Mouse (Mus musculus) lung, embryonic 14.5 days (tissue): ENCODE data around the gene Orai3. TPM values are rescaled to one million over a fixed set of nuclear protein-coding genes. Genes with fewer than 3 reads are reported as not detected.
A peak's percentile ranks its signal among the peaks of the same experiment; 100 is the strongest.

Experiments used
- ATAC-seq: fragments of 200-750 bp; cut with Nextera tagmentation; 2 replicates; pipeline ENCODE4 v1.8.0; 2017; ENCODE audit warnings: mild to moderate bottlenecking, moderate TSS enrichment, moderate library complexity; ENCODE audit not compliant: insufficient read depth
- DNase-seq: peaks from one replicate; pipeline ENCODE4 v3.0.0-alpha.2; 2015
- H3K27ac ChIP-seq: fragments of 300-500 bp; sonication (generic); 2 replicates; pipeline ENCODE4 v1.5.1; 2014; ENCODE audit warnings: low read depth, mild to moderate bottlenecking, moderate library complexity
- H3K27me3 ChIP-seq: fragments of 300-500 bp; sonication (generic); 2 replicates; pipeline ENCODE4 v1.6.1; 2014; ENCODE audit warnings: low read length, control low read depth; ENCODE audit not compliant: insufficient read depth
- H3K36me3 ChIP-seq: fragments of 300-500 bp; sonication (generic); 2 replicates; pipeline ENCODE4 v1.6.1; 2014; ENCODE audit warnings: control low read depth; ENCODE audit not compliant: insufficient read depth
- H3K4me1 ChIP-seq: fragments of 300-500 bp; sonication (generic); 2 replicates; pipeline ENCODE4 v1.6.1; 2014; ENCODE audit warnings: antibody characterized with exemption, control low read depth; ENCODE audit not compliant: insufficient read depth
- H3K4me2 ChIP-seq: fragments of 300-500 bp; sonication (generic); 2 replicates; pipeline ENCODE4 v1.6.1; 2014; ENCODE audit warnings: mild to moderate bottlenecking
- H3K4me3 ChIP-seq: fragments of 300-500 bp; sonication (generic); 2 replicates; pipeline ENCODE4 v1.5.1; 2014; ENCODE audit warnings: low read depth, low read length
- H3K9ac ChIP-seq: fragments of 300-500 bp; sonication (generic); 2 replicates; pipeline ENCODE4 v1.6.1; 2014
- H3K9me3 ChIP-seq: fragments of 300-500 bp; sonication (generic); 2 replicates; pipeline ENCODE4 v1.6.1; 2016; ENCODE audit warnings: low read depth, low read length, control low read depth
- CTCF ChIP-seq: IDR thresholded peaks from 2 replicates; pipeline ENCODE4 v1.5.1; 2016; ENCODE audit warnings: antibody characterized with exemption, low read depth
- WGBS: fragments of 180-500 bp; shearing (Covaris S2); extraction: QIAGEN DNeasy Blood & Tissue Kit; methylation state at CpG from one replicate; pipeline ENCODE4 v1.1.7; 2014; 5-methylcytosine and 5-hydroxymethylcytosine counted together
- polyA plus RNA-seq: library from polyadenylated mRNA; unstranded; fragments of >200 nt; fragmentation: Nextera tagmentation; extraction: Ambion mirVana; gene quantifications from 2 replicates; pipeline ENCODE4 v1.2.1, GENCODE M21; 2014

Gene Orai3
- polyA plus RNA-seq, 1 experiment from 2014 or later: 21.8 TPM

DNA sequence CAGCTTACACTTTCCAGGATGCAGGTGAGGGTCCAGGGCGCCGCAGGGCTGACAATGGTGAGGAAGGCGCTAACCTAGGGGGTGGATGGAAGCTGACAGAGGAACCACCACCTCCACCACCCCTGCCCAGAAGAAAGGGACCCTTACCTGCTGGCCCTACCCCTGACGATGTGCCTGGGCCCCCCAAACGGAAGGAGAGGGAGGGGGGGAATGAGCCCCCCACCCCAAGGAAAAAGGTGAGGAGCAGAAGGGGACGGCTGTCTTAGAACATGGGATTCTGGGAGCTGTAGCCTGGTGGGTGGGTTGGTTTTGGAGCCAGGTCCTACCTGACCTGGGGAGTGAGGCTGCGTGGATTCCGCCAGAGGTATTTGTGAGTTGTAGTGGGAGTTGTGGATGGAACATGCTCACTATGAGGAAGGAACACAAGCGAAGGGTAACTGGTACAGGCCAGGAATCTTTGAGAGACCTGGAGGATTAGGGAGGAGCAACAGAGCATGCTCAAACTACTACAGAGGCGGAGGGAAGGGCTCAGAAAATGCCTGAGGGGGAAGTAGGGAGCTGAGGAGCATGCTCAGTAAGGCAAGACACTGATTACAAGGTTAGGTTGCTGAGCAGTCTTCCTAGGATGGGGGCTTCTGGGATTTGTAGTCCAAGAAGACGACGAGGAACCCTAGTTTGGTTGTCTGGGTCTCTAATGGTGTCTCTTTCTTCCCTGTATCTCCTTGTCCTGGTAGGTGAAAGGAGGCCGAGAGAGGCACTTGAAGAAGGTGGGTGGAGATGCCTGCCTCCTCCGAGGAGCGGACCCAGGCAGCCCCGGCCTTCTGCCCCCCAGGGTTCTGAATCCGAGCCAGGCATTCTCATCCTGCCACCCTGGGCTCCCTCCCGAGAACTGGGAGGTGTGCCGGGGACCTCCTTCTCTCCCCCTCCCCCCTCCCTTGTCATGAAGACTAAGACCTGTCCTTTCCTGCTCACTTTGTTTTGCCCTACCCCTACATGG lies 19.2 kb upstream of the Orai3 start:
- Histone ChIP-seq H3K4me2 (no peak overlapping the region), H3K36me3 (peaks cover 78% of the 10 kb centered on the region), H3K27me3 (no peaks in the 10 kb centered on the region), H3K4me3 (no peak overlapping the region), H3K9me3 (no peaks in the 10 kb centered on the region), H3K9ac (peak overlapping the region; percentile 13; the same call in 1 of the 2 replicates), H3K27ac (no peak overlapping the region), H3K4me1 (peaks cover 4% of the 10 kb centered on the region; the same call in 1 of the 2 replicates)
- ATAC-seq: no peak
- 86% methylated on average over 19 of the region's 19 CpGs for WGBS
- TF ChIP-seq CTCF: no peak
- no peak for DNase-seq

DNA sequence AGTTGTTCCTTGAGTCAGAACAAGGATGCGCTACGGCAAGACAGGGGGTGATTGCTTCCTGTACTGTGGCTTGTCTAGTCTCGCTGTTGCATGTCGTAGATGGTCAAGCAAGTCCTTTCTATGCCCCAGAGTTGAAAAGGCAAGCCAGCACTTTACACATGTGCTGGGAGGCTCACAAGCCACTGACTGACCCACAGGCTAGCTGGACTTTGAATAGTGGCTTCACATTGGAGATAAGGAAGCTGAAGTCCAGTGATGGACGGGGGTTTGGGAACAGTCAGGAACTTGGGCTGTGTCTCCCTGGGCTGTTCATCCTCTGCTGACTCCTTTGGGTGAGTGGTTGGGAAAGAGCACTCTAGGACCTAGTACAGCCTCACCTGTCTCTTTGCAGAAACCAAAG lies 18.0 kb upstream of the Orai3 start:
- H3K36me3 ChIP-seq: peaks cover 89% of the 10 kb centered on the region
- no peaks in the 10 kb centered on the region for H3K9me3 ChIP-seq
- no peaks in the 10 kb centered on the region for H3K27me3 ChIP-seq
- WGBS: 88% methylated on average over 5 of the region's 5 CpGs
- no peak for TF ChIP-seq CTCF
- H3K4me3 ChIP-seq: no peak overlapping the region
- H3K4me1 ChIP-seq: peaks cover 4% of the 10 kb centered on the region; the same call in 1 of the 2 replicates
- no peak overlapping the region for H3K27ac ChIP-seq
- DNase-seq (no peak), ATAC-seq (no peak)
- H3K4me2 ChIP-seq: no peak overlapping the region
- H3K9ac ChIP-seq: no peak overlapping the region

DNA sequence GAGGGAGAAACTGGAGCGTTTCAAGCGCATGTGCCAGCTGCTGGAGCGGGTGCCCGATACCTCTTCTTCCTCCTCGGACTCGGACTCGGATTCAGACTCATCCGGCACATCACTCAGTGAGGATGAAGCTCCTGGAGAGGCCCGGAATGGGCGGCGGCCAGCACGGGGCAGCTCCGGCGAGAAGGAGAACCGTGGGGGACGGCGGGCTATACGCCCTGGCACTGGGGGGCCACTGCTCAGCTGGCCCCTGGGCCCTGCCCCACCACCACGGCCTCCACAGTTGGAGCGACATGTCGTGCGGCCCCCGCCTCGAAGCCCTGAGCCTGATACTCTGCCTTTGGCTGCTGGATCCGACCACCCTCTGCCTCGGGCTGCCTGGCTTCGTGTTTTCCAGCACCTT lies 17.5 kb upstream of the Orai3 start:
- DNase-seq (no peak), ATAC-seq (no peak)
- Histone ChIP-seq H3K4me1 (peaks cover 4% of the 10 kb centered on the region; the same call in 1 of the 2 replicates), H3K9me3 (no peaks in the 10 kb centered on the region), H3K36me3 (peaks cover 94% of the 10 kb centered on the region), H3K27ac (no peak overlapping the region), H3K4me2 (no peak overlapping the region), H3K27me3 (no peaks in the 10 kb centered on the region), H3K9ac (no peak overlapping the region), H3K4me3 (no peak overlapping the region)
- TF ChIP-seq CTCF: no peak
- WGBS: 91% methylated on average over 27 of the region's 27 CpGs

DNA sequence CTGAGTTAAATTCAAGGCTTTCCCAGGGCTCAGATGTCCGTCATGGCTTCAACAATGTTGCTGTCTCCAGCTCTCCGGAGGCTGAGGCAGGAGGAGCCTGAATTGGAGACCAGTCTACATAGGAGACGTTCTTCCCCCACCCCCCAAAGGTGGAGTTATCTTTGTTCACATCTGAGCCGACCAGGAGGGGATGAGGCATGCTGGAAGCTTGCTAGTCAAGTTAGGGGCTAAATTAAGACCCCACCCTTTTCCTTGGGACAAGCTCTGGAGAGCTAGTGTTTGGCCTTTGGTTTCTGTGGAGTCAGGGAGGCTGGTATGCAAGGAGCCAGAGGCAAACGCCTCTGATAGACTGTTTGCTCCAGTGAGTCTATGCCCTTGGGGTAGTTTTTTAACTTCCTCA lies 16.5 kb upstream of the Orai3 start:
- no peaks in the 10 kb centered on the region for H3K27me3 ChIP-seq
- no peak for DNase-seq
- no peak for TF ChIP-seq CTCF
- no peak overlapping the region for H3K4me2 ChIP-seq
- WGBS: 62% methylated on average over 5 of the region's 5 CpGs
- H3K9me3 ChIP-seq: no peaks in the 10 kb centered on the region
- no peak for ATAC-seq
- no peak overlapping the region for H3K27ac ChIP-seq
- H3K36me3 ChIP-seq: peaks cover 100% of the 10 kb centered on the region
- H3K9ac ChIP-seq: no peak overlapping the region
- no peak overlapping the region for H3K4me3 ChIP-seq
- H3K4me1 ChIP-seq: no peaks in the 10 kb centered on the region

DNA sequence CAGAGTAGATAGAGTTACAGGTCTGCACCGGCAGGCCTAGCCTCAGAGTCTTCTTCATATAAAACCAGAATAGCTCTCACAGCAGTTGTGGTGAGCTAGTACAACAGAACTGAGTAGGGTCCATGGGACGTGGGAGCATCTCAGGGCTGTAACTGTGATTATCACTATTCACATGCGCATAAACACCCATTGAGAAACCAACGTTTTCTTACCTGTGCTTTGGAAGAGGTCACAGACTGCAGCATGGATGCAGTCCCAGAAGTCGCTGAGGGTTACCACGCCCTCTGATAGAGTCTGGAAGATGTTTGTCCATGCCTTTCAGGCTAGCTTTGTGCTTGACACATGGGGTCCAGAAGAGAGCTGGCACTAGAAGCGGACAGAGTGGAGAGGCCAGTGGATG lies 15.9 kb upstream of the Orai3 start:
- 82% methylated on average over 7 of the region's 7 CpGs for WGBS
- Histone ChIP-seq H3K4me1 (no peaks in the 10 kb centered on the region), H3K9me3 (no peaks in the 10 kb centered on the region), H3K27ac (no peak overlapping the region), H3K9ac (no peak overlapping the region), H3K27me3 (no peaks in the 10 kb centered on the region), H3K36me3 (peaks cover 100% of the 10 kb centered on the region), H3K4me2 (no peak overlapping the region), H3K4me3 (no peak overlapping the region)
- ATAC-seq (no peak), DNase-seq (no peak)
- no peak for TF ChIP-seq CTCF

GRCm38 (mm10) chr7:127759716-127760115 lies 9.9 kb upstream of the Orai3 start:
- TF ChIP-seq CTCF: no peak
- DNase-seq (no peak), ATAC-seq (no peak)
- Histone ChIP-seq H3K4me1 (no peaks in the 10 kb centered on the region), H3K36me3 (peaks cover 83% of the 10 kb centered on the region), H3K9me3 (no peaks in the 10 kb centered on the region), H3K9ac (no peak overlapping the region), H3K4me3 (no peak overlapping the region), H3K27me3 (no peaks in the 10 kb centered on the region), H3K27ac (no peak overlapping the region), H3K4me2 (no peak overlapping the region)
- WGBS: 39% methylated on average over 6 of the region's 6 CpGs

DNA sequence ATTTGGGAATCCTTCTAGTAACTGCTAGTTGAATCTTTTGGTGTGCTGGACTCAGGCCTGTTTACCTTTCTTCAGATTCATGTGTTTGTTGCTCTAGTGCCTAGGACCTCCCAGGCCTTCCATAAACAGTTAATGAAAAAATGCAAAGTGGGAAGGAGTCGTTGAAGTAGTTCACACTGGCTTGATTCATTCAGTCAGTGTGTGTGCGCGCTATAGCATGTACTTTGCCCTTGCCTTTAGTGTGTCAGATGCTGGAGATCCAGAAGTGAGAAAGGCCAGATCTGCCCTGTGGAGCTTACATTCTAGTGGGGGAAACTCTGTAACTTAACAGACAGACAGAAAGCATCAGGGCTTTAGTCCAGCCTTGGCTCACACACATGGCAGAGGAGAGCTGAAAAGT lies 9.1 kb upstream of the Orai3 start:
- Histone ChIP-seq H3K4me1 (no peaks in the 10 kb centered on the region), H3K27me3 (no peaks in the 10 kb centered on the region), H3K36me3 (peaks cover 83% of the 10 kb centered on the region), H3K27ac (no peak overlapping the region), H3K9me3 (no peaks in the 10 kb centered on the region), H3K9ac (no peak overlapping the region), H3K4me3 (no peak overlapping the region), H3K4me2 (no peak overlapping the region)
- ATAC-seq (no peak), DNase-seq (no peak)
- no peak for TF ChIP-seq CTCF
- 83% methylated on average over 3 of the region's 3 CpGs for WGBS
